Mouse (Mus musculus): Measurements from ENCODE around the gene Gtf3c1. TPM values are rescaled to one million over a fixed set of nuclear protein-coding genes. Genes with fewer than 3 reads are reported as not detected.

The Gtf3c1 gene
- total and polyA plus RNA-seq, 2 experiments from 2014 or later, result 20.9 to 72.0 TPM

DNA sequence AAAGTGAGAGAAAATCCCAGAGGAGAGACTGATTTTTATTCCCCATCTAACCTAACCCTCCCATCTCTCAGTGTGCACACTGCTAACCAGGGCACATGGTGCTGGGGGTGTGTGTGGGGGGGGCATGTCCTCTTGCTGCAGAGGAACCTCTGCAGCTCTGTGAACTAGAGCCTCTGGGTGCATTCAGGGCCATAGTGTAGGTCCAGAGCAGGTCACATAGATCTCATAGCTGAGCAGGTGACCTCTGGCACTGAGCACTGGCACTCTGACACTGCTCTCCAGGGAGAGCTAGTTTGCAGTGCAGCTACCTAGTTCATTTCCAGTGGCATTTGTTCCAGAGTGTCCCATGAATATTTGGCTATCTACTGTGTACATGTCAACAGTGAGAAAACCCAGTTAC, 24.1 kb upstream of the Gtf3c1 start:
- Histone ChIP-seq H3K27ac (ENCODE audit: low read depth, low read length) (no peak overlapping the region), H3K27me3 (ENCODE audit: insufficient read depth, low read length) (no peaks in the 10 kb centered on the region), H3K9ac (replicated peaks; ENCODE audit: low read length, poor library complexity, severe bottlenecking) (no peak overlapping the region), H3K4me1 (ENCODE audit: insufficient read depth, low read length) (0 out of 2 replicates have a peak, but pooled peaks cover 3% of the 10 kb centered on the region), H3K36me3 (ENCODE audit: insufficient read depth, low read length) (no peaks in the 10 kb centered on the region), H3K4me3 (ENCODE audit: low read depth, low read length) (no peak overlapping the region), H3K4me2 (ENCODE audit: low read depth, low read length, poor library complexity, severe bottlenecking) (no peak overlapping the region), H3K9me3 (ENCODE audit: low read length) (no peaks in the 10 kb centered on the region)
- DNase-seq (ENCODE audit: low spot score) (no peak), ATAC-seq (ENCODE audit: low FRiP score) (no peak)
- TF ChIP-seq CTCF (IDR thresholded peaks at IDR 0.05), result no peak

DNA sequence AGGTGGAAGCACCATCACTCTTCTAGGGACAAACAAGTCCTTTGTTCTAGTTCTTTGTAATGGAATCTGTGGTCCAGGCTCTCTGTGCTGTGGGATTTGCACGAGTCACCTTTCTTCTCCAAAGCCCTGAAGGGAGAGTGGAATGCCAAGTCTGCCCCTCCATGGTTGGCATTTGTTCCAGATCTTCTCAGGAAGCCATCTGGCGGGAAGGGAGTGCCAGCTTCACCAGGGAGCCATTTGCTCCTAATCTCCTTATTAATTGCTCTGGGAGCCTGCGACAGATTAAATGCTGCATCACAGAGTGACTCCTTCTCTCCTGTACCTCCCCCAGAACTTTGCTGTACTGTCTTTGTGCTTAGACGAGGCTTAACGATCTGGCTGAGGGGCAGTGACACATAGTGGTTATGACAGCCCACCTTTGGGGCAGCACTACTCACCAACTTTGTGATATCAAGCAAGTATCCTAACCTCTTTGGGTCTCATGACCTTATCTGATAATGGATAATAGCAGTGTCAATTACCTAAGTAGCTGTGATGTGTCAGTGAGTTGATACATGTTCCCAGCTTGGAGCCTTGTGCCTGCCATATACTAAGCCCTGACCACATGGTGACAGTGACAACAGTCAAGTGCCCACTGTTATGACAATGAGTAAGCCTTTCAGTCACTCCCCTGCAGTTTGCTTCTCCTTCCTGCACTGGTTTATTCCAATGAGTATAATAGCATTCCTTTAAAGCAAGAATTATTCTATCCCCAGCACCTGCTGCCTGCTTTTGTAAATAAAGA, 15.8 kb upstream of the Gtf3c1 start:
- Histone ChIP-seq H3K4me2 (ENCODE audit: low read depth, low read length, poor library complexity, severe bottlenecking) (no peak overlapping the region), H3K27me3 (ENCODE audit: insufficient read depth, low read length) (no peaks in the 10 kb centered on the region), H3K36me3 (ENCODE audit: insufficient read depth, low read length) (no peaks in the 10 kb centered on the region), H3K9me3 (ENCODE audit: low read length) (no peaks in the 10 kb centered on the region), H3K27ac (ENCODE audit: low read depth, low read length) (no peak overlapping the region), H3K4me3 (ENCODE audit: low read depth, low read length) (no peak overlapping the region), H3K9ac (replicated peaks; ENCODE audit: low read length, poor library complexity, severe bottlenecking) (no peak overlapping the region), H3K4me1 (ENCODE audit: insufficient read depth, low read length) (no peaks in the 10 kb centered on the region)
- TF ChIP-seq CTCF (IDR thresholded peaks at IDR 0.05), result no peak
- ATAC-seq (ENCODE audit: low FRiP score) (no peak), DNase-seq (ENCODE audit: low spot score) (peak; percentile 86)
- WGBS, result 41% methylated on average over 5 of the region's 5 CpGs

DNA sequence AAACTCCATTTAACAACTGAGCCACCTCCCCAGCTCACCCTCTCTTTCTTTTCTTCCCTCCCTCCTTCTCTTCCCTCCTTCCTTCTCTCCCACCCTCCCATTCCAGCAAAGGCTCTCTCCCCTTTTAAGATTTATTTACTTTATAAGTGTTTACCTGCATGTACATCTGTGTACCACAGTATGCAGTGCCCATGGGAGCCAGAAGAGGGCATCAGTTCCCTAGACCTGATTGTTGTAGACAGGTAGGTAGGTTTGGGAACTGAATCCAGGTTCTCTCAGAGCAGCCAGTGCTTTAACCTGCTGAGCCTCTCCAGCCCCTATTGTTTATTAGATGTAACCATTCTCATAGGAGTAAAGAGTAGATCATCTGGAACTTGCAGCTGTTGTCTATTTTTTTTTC, 14.5 kb upstream of the Gtf3c1 start:
- TF ChIP-seq CTCF (IDR thresholded peaks at IDR 0.05), result peak; percentile 48
- Histone ChIP-seq H3K27me3 (ENCODE audit: insufficient read depth, low read length) (no peaks in the 10 kb centered on the region), H3K27ac (ENCODE audit: low read depth, low read length) (no peak overlapping the region), H3K9ac (replicated peaks; ENCODE audit: low read length, poor library complexity, severe bottlenecking) (no peak overlapping the region), H3K36me3 (ENCODE audit: insufficient read depth, low read length) (no peaks in the 10 kb centered on the region), H3K4me2 (ENCODE audit: low read depth, low read length, poor library complexity, severe bottlenecking) (no peak overlapping the region), H3K4me3 (ENCODE audit: low read depth, low read length) (no peak overlapping the region), H3K4me1 (ENCODE audit: insufficient read depth, low read length) (no peaks in the 10 kb centered on the region), H3K9me3 (ENCODE audit: low read length) (no peaks in the 10 kb centered on the region)
- ATAC-seq (ENCODE audit: low FRiP score) (no peak), DNase-seq (ENCODE audit: low spot score) (no peak)

DNA sequence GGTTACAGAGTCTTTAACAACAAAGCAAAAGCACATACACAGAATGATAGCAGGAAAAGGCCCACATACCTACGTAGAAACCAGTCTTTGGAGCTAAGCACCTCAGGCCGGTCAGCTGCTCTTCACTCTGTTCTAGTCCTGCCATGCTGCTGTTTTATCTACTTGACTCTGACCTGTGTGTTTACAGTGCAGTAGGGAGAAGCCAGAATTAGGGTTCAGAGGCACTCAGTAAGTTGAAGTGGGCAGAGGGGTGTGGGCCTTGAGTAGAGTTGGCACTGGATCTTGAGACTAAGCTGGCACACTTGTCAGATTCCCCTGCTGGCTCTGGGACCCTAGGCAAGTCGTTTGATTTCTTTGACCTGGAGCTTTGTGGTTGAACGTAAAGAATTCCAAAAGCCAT, 13.5 kb upstream of the Gtf3c1 start:
- Histone ChIP-seq H3K36me3 (ENCODE audit: insufficient read depth, low read length) (no peaks in the 10 kb centered on the region), H3K27ac (ENCODE audit: low read depth, low read length) (no peak overlapping the region), H3K9me3 (ENCODE audit: low read length) (no peaks in the 10 kb centered on the region), H3K4me3 (ENCODE audit: low read depth, low read length) (no peak overlapping the region), H3K9ac (replicated peaks; ENCODE audit: low read length, poor library complexity, severe bottlenecking) (no peak overlapping the region), H3K4me1 (ENCODE audit: insufficient read depth, low read length) (no peaks in the 10 kb centered on the region), H3K27me3 (ENCODE audit: insufficient read depth, low read length) (no peaks in the 10 kb centered on the region), H3K4me2 (ENCODE audit: low read depth, low read length, poor library complexity, severe bottlenecking) (no peak overlapping the region)
- WGBS, result 84% methylated on average over 4 of the region's 4 CpGs
- TF ChIP-seq CTCF (IDR thresholded peaks at IDR 0.05), result no peak
- no peak for ATAC-seq (ENCODE audit: low FRiP score)
- no peak for DNase-seq (ENCODE audit: low spot score)

DNA sequence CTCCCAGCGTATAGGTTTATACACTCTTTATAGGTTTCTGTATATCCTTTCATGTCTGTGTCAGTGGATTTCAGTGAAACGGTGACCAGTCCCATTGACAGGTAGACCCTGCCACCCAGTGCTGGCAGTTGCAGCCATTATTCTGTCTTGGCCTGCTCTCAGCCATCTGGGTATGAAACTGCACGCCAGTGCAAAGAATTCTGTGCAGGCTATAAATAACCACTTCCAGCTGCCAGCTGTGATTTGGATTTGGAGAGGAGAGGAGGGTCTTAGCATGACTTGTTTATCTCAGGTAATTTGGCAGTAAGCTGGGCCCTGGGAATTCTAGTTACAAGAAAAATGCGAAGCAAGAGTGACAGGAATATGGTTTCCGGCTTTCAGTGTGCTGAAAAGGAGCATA, 12.8 kb upstream of the Gtf3c1 start:
- peak; percentile 35 for DNase-seq (ENCODE audit: low spot score)
- Histone ChIP-seq H3K9me3 (ENCODE audit: low read length) (no peaks in the 10 kb centered on the region), H3K4me1 (ENCODE audit: insufficient read depth, low read length) (no peaks in the 10 kb centered on the region), H3K4me3 (ENCODE audit: low read depth, low read length) (no peak overlapping the region), H3K27ac (ENCODE audit: low read depth, low read length) (0 out of 2 replicates have a peak overlapping the region, but pooled peaks have one; percentile 21), H3K9ac (replicated peaks; ENCODE audit: low read length, poor library complexity, severe bottlenecking) (no peak overlapping the region), H3K36me3 (ENCODE audit: insufficient read depth, low read length) (no peaks in the 10 kb centered on the region), H3K4me2 (ENCODE audit: low read depth, low read length, poor library complexity, severe bottlenecking) (no peak overlapping the region), H3K27me3 (ENCODE audit: insufficient read depth, low read length) (no peaks in the 10 kb centered on the region)
- WGBS, result 64% methylated on average over 5 of the region's 5 CpGs
- TF ChIP-seq CTCF (IDR thresholded peaks at IDR 0.05), result no peak
- ATAC-seq (ENCODE audit: low FRiP score), result no peak

DNA sequence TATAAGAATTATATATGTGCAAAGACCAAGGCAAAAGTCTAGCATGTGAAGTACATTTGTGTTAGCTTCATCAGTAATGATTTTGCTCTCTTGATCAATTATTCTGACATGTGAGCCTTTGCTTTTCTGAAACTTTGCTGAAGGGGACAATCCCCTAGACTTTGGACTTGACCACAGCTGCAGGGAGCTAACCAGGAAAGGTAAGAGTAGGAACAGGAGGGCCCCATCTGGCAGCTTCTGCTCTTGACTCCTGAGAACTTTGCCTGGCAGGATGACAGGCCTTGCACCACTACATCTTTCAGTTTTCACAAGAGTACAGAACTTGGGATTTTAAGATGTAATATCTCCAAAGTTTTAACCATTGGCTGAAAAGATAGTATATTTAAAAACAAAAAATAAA, 10.0 kb upstream of the Gtf3c1 start:
- Histone ChIP-seq H3K27ac (ENCODE audit: low read depth, low read length) (no peak overlapping the region), H3K36me3 (ENCODE audit: insufficient read depth, low read length) (no peaks in the 10 kb centered on the region), H3K9me3 (ENCODE audit: low read length) (no peaks in the 10 kb centered on the region), H3K4me1 (ENCODE audit: insufficient read depth, low read length) (no peaks in the 10 kb centered on the region), H3K4me3 (ENCODE audit: low read depth, low read length) (no peak overlapping the region), H3K9ac (replicated peaks; ENCODE audit: low read length, poor library complexity, severe bottlenecking) (no peak overlapping the region), H3K27me3 (ENCODE audit: insufficient read depth, low read length) (no peaks in the 10 kb centered on the region), H3K4me2 (ENCODE audit: low read depth, low read length, poor library complexity, severe bottlenecking) (no peak overlapping the region)
- TF ChIP-seq CTCF (IDR thresholded peaks at IDR 0.05), result no peak
- ATAC-seq (ENCODE audit: low FRiP score) (no peak), DNase-seq (ENCODE audit: low spot score) (no peak)

Data from midbrain, postnatal 0 days (tissue).